Mouse (Mus musculus): ENCODE measurements at regions not wholly inside any gene's neighbourhood (a gene's known extent, or its start where the extent isn't known, plus 50 kb on each side); places are given as distances from the start of the nearest gene placed in this dataset.

DNA sequence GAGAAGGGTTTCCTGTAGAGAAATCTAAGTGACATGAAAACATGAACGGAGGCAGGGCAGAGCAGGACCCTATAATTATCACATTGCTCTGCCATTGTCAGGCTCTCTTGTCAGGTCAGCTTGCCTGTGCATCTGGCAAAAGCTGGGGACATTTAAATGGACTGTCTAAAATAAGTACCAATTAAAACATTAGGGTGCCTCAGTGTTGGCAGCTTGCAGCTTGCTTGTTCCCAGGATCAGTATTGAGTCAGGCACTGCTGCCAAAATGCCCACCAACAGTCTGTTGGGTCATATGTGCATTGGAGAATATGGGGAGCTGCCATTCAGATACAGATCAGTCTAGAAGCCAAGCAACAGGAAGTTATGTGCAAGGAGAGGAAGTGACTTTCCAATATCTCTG, 349.5 kb upstream of the B3gat1 start:
- H3K27ac ChIP-seq (replicated peaks): no peak overlapping the region

DNA sequence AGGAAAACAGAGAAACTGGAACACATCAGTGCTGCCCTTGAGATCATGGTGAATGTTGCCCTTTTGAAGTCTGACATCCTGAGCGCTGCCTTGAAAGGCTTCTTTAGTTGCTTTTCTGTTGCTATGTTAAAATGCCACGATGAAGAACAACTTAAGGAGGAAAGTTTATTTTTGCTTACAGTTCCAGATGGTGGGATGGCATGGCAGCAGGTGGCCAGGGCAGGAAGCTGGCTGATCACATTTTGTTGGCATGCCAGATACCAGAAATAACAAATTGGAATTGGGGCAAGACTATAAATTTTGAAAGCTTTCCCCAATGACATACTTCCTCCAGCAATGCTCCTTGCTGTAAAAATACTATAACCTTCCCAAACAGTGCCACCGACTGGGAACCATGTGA, 334.9 kb upstream of the B3gat1 start:
- Histone ChIP-seq H3K27ac (replicated peaks) (no peak overlapping the region), H3K27me3 (replicated peaks) (no peaks in the 10 kb centered on the region), H3K4me1 (no peaks in the 10 kb centered on the region), H3K36me3 (no peaks in the 10 kb centered on the region), H3K9ac (no peak overlapping the region), H3K4me3 (no peak overlapping the region), H3K4me2 (no peak overlapping the region), H3K9me3 (0 out of 2 replicates have a peak, but pooled peaks cover 6% of the 10 kb centered on the region)
- ATAC-seq (ENCODE audit: extremely low read depth, insufficient number of reproducible peaks, low FRiP score, low TSS enrichment): no peak
- WGBS: 69% methylated on average over 3 of the region's 3 CpGs

More for the DNA sequence above, 349.5 kb upstream of the B3gat1 start:
- H3K9me3 ChIP-seq: no peaks in the 10 kb centered on the region
- no peaks in the 10 kb centered on the region for H3K36me3 ChIP-seq
- H3K9ac ChIP-seq: no peak overlapping the region
- 73% methylated on average over 1 of the region's 1 CpGs for WGBS
- no peak overlapping the region for H3K4me2 ChIP-seq
- no peak overlapping the region for H3K4me3 ChIP-seq
- no peaks in the 10 kb centered on the region for H3K4me1 ChIP-seq
- H3K27me3 ChIP-seq (replicated peaks): no peaks in the 10 kb centered on the region
- ATAC-seq (ENCODE audit: extremely low read depth, insufficient number of reproducible peaks, low FRiP score, low TSS enrichment): no peak

GRCm38 (mm10) chr9:26422897-26423823, 310.4 kb upstream of the B3gat1 start:
- 54% methylated on average over 11 of the region's 11 CpGs for WGBS

GRCm38 (mm10) chr9:26435507-26435906, 298.0 kb upstream of the B3gat1 start:
- Histone ChIP-seq H3K9ac (no peak overlapping the region), H3K4me1 (no peaks in the 10 kb centered on the region), H3K4me2 (no peak overlapping the region), H3K36me3 (no peaks in the 10 kb centered on the region), H3K27ac (replicated peaks) (no peak overlapping the region), H3K4me3 (no peak overlapping the region), H3K9me3 (no peaks in the 10 kb centered on the region), H3K27me3 (replicated peaks) (no peaks in the 10 kb centered on the region)
- WGBS: 57% methylated on average over 2 of the region's 2 CpGs
- ATAC-seq (ENCODE audit: extremely low read depth, insufficient number of reproducible peaks, low FRiP score, low TSS enrichment): no peak

More at GRCm38 (mm10) chr9:26422897-26423823, 310.4 kb upstream of the B3gat1 start:
- no peaks in the 10 kb centered on the region for H3K27me3 ChIP-seq (replicated peaks)
- no peak overlapping the region for H3K4me3 ChIP-seq
- H3K4me1 ChIP-seq: no peaks in the 10 kb centered on the region
- no peak overlapping the region for H3K27ac ChIP-seq (replicated peaks)
- ATAC-seq (ENCODE audit: extremely low read depth, insufficient number of reproducible peaks, low FRiP score, low TSS enrichment): no peak
- H3K36me3 ChIP-seq: no peaks in the 10 kb centered on the region
- H3K9ac ChIP-seq: no peak overlapping the region
- H3K9me3 ChIP-seq: no peaks in the 10 kb centered on the region
- no peak overlapping the region for H3K4me2 ChIP-seq

- H3K4me2 ChIP-seq: no peak overlapping the region
- no peak overlapping the region for H3K27ac ChIP-seq (replicated peaks)
- H3K4me3 ChIP-seq: no peak overlapping the region
- H3K36me3 ChIP-seq: no peaks in the 10 kb centered on the region
- no peaks in the 10 kb centered on the region for H3K4me1 ChIP-seq
- H3K9ac ChIP-seq: no peak overlapping the region
- no peak for ATAC-seq (ENCODE audit: extremely low read depth, insufficient number of reproducible peaks, low FRiP score, low TSS enrichment)
- 63% methylated on average over 2 of the region's 2 CpGs for WGBS
- H3K9me3 ChIP-seq: no peaks in the 10 kb centered on the region
- H3K27me3 ChIP-seq (replicated peaks): no peaks in the 10 kb centered on the region
Measured at GRCm38 (mm10) chr9:26437244-26437643, 296.3 kb upstream of the B3gat1 start.

DNA sequence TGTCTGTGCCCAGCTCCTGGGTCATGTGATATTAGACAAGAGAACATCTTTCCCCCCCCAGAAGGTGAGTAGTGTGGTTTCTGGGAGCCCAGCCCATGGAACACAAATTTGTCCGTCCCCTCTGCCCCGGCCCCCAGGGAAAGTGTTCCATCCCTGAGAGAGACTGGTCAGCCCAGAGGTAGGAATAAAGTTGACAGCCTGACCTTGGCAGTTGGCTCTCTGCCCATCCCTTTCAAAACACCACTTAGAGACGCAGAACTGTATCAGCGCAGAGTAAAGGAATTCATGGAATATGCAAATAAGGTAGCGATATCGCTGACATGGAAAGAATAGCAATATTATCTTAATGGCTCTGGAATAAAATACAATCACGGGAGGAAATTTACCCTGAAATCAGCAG, 279.6 kb upstream of the B3gat1 start:
- H3K4me1 ChIP-seq: peaks cover 18% of the 10 kb centered on the region
- 37% methylated on average over 7 of the region's 7 CpGs for WGBS
- H3K4me3 ChIP-seq: no peak overlapping the region
- peak overlapping the region; percentile 26; the same call in 1 of the 2 replicates for H3K27ac ChIP-seq (replicated peaks)
- ATAC-seq (ENCODE audit: extremely low read depth, insufficient number of reproducible peaks, low FRiP score, low TSS enrichment): no peak
- peak overlapping the region; percentile 23 for H3K4me2 ChIP-seq
- no peaks in the 10 kb centered on the region for H3K9me3 ChIP-seq
- no peaks in the 10 kb centered on the region for H3K27me3 ChIP-seq (replicated peaks)
- H3K9ac ChIP-seq: no peak overlapping the region
- H3K36me3 ChIP-seq: no peaks in the 10 kb centered on the region

DNA sequence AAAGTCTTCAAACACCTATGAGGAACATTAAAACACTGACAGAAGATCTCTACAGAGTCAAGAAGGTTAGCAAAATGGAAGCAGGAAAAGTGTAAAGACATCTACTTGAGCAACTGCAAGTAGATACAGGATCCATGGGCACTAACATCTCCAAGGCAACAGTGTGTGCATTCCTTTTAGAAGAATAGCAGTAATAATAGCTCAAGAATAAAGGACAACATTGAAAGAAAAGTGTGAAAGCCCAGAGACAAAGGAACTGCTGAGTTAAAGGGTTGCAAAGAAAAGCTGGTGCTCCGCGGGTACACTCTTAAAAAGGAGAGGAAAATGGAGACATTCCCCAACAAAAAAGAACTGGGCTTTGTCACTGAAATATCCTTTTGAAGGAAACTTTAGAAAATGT, 272.4 kb upstream of the B3gat1 start:
- H3K9ac ChIP-seq: no peak overlapping the region
- H3K9me3 ChIP-seq: no peaks in the 10 kb centered on the region
- 70% methylated on average over 2 of the region's 2 CpGs for WGBS
- H3K27me3 ChIP-seq (replicated peaks): no peaks in the 10 kb centered on the region
- H3K4me1 ChIP-seq: no peaks in the 10 kb centered on the region
- no peak overlapping the region for H3K4me3 ChIP-seq
- no peak overlapping the region for H3K27ac ChIP-seq (replicated peaks)
- H3K4me2 ChIP-seq: no peak overlapping the region
- H3K36me3 ChIP-seq: no peaks in the 10 kb centered on the region
- ATAC-seq (ENCODE audit: extremely low read depth, insufficient number of reproducible peaks, low FRiP score, low TSS enrichment): no peak

GRCm38 (mm10) chr9:26470694-26471392, 262.7 kb upstream of the B3gat1 start:
- Histone ChIP-seq H3K4me2 (no peak overlapping the region), H3K9me3 (no peaks in the 10 kb centered on the region), H3K36me3 (no peaks in the 10 kb centered on the region), H3K27ac (replicated peaks) (no peak overlapping the region), H3K9ac (no peak overlapping the region), H3K4me1 (no peaks in the 10 kb centered on the region), H3K27me3 (replicated peaks) (no peaks in the 10 kb centered on the region), H3K4me3 (no peak overlapping the region)
- no peak for ATAC-seq (ENCODE audit: extremely low read depth, insufficient number of reproducible peaks, low FRiP score, low TSS enrichment)
- WGBS: 62% methylated on average over 7 of the region's 7 CpGs

DNA sequence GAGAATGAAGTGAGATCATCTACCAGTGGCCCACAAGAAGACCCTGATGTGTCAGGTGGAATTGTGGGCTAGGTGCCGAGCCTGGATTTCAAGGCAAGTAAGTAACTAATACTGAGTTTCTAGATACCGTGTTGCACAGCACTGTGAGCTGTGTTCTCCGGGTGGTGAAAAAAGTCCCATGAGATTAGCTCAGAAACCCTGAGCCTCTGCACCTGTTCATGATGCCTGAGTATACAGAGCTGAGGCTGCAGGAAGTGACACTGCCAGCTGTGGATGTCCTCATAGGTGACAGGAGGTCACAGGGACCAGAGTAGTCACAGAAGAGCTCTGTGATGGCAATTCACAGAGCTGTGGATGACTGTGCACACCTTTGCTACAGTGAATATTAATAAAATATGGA, 257.2 kb upstream of the B3gat1 start:
- Histone ChIP-seq H3K9ac (no peak overlapping the region), H3K36me3 (no peaks in the 10 kb centered on the region), H3K4me2 (no peak overlapping the region), H3K4me3 (no peak overlapping the region), H3K4me1 (no peaks in the 10 kb centered on the region), H3K27me3 (replicated peaks) (no peaks in the 10 kb centered on the region), H3K27ac (replicated peaks) (no peak overlapping the region), H3K9me3 (no peaks in the 10 kb centered on the region)
- no peak for ATAC-seq (ENCODE audit: extremely low read depth, insufficient number of reproducible peaks, low FRiP score, low TSS enrichment)
- WGBS: 80% methylated on average over 3 of the region's 3 CpGs

DNA sequence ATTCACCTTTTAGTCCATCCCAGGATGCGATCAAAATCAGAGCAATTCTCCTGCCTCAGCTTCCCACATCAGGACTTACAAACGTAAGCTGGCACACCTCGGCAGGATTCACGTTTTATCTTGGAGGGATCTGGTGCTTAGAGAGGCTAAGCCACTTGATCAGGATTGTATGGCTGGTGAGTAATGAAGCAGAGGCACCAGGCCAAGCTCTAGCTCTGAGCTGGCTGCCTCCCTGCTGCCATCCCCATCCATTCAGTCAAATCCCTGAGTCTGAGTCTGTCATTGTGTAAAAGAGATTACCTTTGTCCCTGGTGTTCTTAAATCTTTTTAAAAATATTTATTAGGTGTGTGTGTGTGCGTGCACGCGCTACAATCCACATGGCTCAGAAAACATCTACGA, 252.6 kb upstream of the B3gat1 start:
- WGBS: 79% methylated on average over 8 of the region's 8 CpGs
- H3K27me3 ChIP-seq (replicated peaks): no peaks in the 10 kb centered on the region
- no peak overlapping the region for H3K27ac ChIP-seq (replicated peaks)
- no peak overlapping the region for H3K4me3 ChIP-seq
- H3K36me3 ChIP-seq: no peaks in the 10 kb centered on the region
- no peak for ATAC-seq (ENCODE audit: extremely low read depth, insufficient number of reproducible peaks, low FRiP score, low TSS enrichment)
- H3K4me1 ChIP-seq: no peaks in the 10 kb centered on the region
- no peak overlapping the region for H3K4me2 ChIP-seq
- H3K9me3 ChIP-seq: no peaks in the 10 kb centered on the region
- H3K9ac ChIP-seq: no peak overlapping the region

DNA sequence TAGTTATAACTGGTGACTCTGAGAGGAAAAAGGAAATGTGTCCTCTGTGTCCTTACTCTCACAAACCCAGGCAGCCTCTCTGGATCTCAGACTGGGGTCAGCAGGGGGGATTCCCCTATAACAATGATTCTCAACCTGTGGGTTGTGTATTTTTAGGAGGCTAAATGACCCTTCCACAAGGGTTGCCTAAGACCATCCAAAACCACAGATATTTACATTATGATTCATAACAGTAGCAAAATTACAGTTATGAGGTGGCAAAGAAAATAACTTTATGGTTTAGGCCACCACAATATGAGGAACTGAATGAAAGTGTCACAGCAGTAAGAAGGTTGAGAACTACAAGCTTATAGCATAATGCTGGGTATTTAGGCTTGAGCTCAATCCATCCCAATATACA, 251.6 kb upstream of the B3gat1 start:
- H3K36me3 ChIP-seq: no peaks in the 10 kb centered on the region
- ATAC-seq (ENCODE audit: extremely low read depth, insufficient number of reproducible peaks, low FRiP score, low TSS enrichment): no peak
- no peak overlapping the region for H3K4me3 ChIP-seq
- H3K4me2 ChIP-seq: no peak overlapping the region
- no peaks in the 10 kb centered on the region for H3K4me1 ChIP-seq
- H3K27me3 ChIP-seq (replicated peaks): no peaks in the 10 kb centered on the region
- no peak overlapping the region for H3K9ac ChIP-seq
- H3K27ac ChIP-seq (replicated peaks): no peak overlapping the region
- H3K9me3 ChIP-seq: no peaks in the 10 kb centered on the region

All from heart, embryonic 13.5 days (tissue).